Mouse (Mus musculus): ENCODE measurements around the gene Cyld. TPM values are rescaled to one million over a fixed set of nuclear protein-coding genes. Genes with fewer than 3 reads are reported as not detected.

Gene Cyld
- total and polyA plus RNA-seq, 2 experiments from 2014 or later, result 10.6 to 22.7 TPM

GRCm38 (mm10) chr8:88761980-88762379 lies 65.2 kb downstream of the Cyld start:
- Histone ChIP-seq H3K9ac (no peak overlapping the region), H3K4me2 (ENCODE audit: low read depth) (no peak overlapping the region), H3K4me1 (ENCODE audit: insufficient read depth) (no peaks in the 10 kb centered on the region), H3K9me3 (ENCODE audit: low read length) (no peaks in the 10 kb centered on the region), H3K27ac (ENCODE audit: low read depth, low read length) (no peak overlapping the region), H3K27me3 (ENCODE audit: insufficient read depth, low read length) (no peaks in the 10 kb centered on the region), H3K36me3 (ENCODE audit: insufficient read depth) (no peaks in the 10 kb centered on the region), H3K4me3 (ENCODE audit: low read depth, low read length) (no peak overlapping the region)
- 89% methylated on average over 12 of the region's 12 CpGs for WGBS
- TF ChIP-seq CTCF (IDR thresholded peaks at IDR 0.05; ENCODE audit: low read depth), result no peak
- no peak for ATAC-seq
- no peak for DNase-seq

- no peak overlapping the region for H3K9ac ChIP-seq
- H3K4me1 ChIP-seq (ENCODE audit: insufficient read depth), result peaks cover 4% of the 10 kb centered on the region; the same call in 1 of the 2 replicates
- no peaks in the 10 kb centered on the region for H3K9me3 ChIP-seq (ENCODE audit: low read length)
- whole genome bisulfite sequencing, result 85% methylated on average over 7 of the region's 7 CpGs
- H3K4me3 ChIP-seq (ENCODE audit: low read depth, low read length), result no peak overlapping the region
- H3K27me3 ChIP-seq (ENCODE audit: insufficient read depth, low read length), result no peaks in the 10 kb centered on the region
- H3K4me2 ChIP-seq (ENCODE audit: low read depth), result no peak overlapping the region
- H3K27ac ChIP-seq (ENCODE audit: low read depth, low read length), result no peak overlapping the region
- no peaks in the 10 kb centered on the region for H3K36me3 ChIP-seq (ENCODE audit: insufficient read depth)
- TF ChIP-seq CTCF (IDR thresholded peaks at IDR 0.05; ENCODE audit: low read depth), result no peak
- DNase-seq, result no peak
- no peak for ATAC-seq
Observed at GRCm38 (mm10) chr8:88771241-88771640, 74.4 kb downstream of the Cyld start.

- Histone ChIP-seq H3K4me3 (ENCODE audit: low read depth, low read length) (no peak overlapping the region), H3K9me3 (ENCODE audit: low read length) (no peaks in the 10 kb centered on the region), H3K36me3 (ENCODE audit: insufficient read depth) (no peaks in the 10 kb centered on the region), H3K27ac (ENCODE audit: low read depth, low read length) (peak overlapping the region; percentile 47), H3K4me2 (ENCODE audit: low read depth) (peak overlapping the region; percentile 15), H3K9ac (no peak overlapping the region), H3K27me3 (ENCODE audit: insufficient read depth, low read length) (no peaks in the 10 kb centered on the region), H3K4me1 (ENCODE audit: insufficient read depth) (peaks cover 4% of the 10 kb centered on the region; the same call in 1 of the 2 replicates)
- ATAC-seq (peak; percentile 80), DNase-seq (peak; percentile 68)
- WGBS, result 13% methylated on average over 19 of the region's 19 CpGs
- TF ChIP-seq CTCF (IDR thresholded peaks at IDR 0.05; ENCODE audit: low read depth), result no peak
Observed at GRCm38 (mm10) chr8:88774593-88775297, 77.9 kb downstream of the Cyld start.

- Histone ChIP-seq H3K4me2 (ENCODE audit: low read depth) (peak overlapping the region; percentile 15), H3K27me3 (ENCODE audit: insufficient read depth, low read length) (no peaks in the 10 kb centered on the region), H3K4me1 (ENCODE audit: insufficient read depth) (peaks cover 4% of the 10 kb centered on the region; the same call in 1 of the 2 replicates), H3K9me3 (ENCODE audit: low read length) (no peaks in the 10 kb centered on the region), H3K27ac (ENCODE audit: low read depth, low read length) (no peak overlapping the region), H3K4me3 (ENCODE audit: low read depth, low read length) (no peak overlapping the region), H3K9ac (no peak overlapping the region), H3K36me3 (ENCODE audit: insufficient read depth) (no peaks in the 10 kb centered on the region)
- DNase-seq, result no peak
- peak; percentile 75 for ATAC-seq
- WGBS, result 39% methylated on average over 7 of the region's 7 CpGs
- no peak for TF ChIP-seq CTCF (IDR thresholded peaks at IDR 0.05; ENCODE audit: low read depth)
Observed at GRCm38 (mm10) chr8:88775298-88775646, 78.4 kb downstream of the Cyld start.

- Histone ChIP-seq H3K4me1 (ENCODE audit: insufficient read depth) (no peaks in the 10 kb centered on the region; the same call in 1 of the 2 replicates), H3K27me3 (ENCODE audit: insufficient read depth, low read length) (no peaks in the 10 kb centered on the region), H3K36me3 (ENCODE audit: insufficient read depth) (no peaks in the 10 kb centered on the region), H3K4me3 (ENCODE audit: low read depth, low read length) (no peak overlapping the region), H3K9ac (no peak overlapping the region), H3K27ac (ENCODE audit: low read depth, low read length) (no peak overlapping the region), H3K9me3 (ENCODE audit: low read length) (no peaks in the 10 kb centered on the region), H3K4me2 (ENCODE audit: low read depth) (no peak overlapping the region)
- ATAC-seq (no peak), DNase-seq (no peak)
- 82% methylated on average over 3 of the region's 3 CpGs for WGBS
- no peak for TF ChIP-seq CTCF (IDR thresholded peaks at IDR 0.05; ENCODE audit: low read depth)
Observed at GRCm38 (mm10) chr8:88780142-88780541, 83.3 kb downstream of the Cyld start.

GRCm38 (mm10) chr8:88781283-88781682 lies 84.5 kb downstream of the Cyld start:
- 78% methylated on average over 5 of the region's 5 CpGs for WGBS
- no peak overlapping the region for H3K4me3 ChIP-seq (ENCODE audit: low read depth, low read length)
- H3K36me3 ChIP-seq (ENCODE audit: insufficient read depth), result no peaks in the 10 kb centered on the region
- H3K27me3 ChIP-seq (ENCODE audit: insufficient read depth, low read length), result no peaks in the 10 kb centered on the region
- H3K27ac ChIP-seq (ENCODE audit: low read depth, low read length), result no peak overlapping the region
- H3K9me3 ChIP-seq (ENCODE audit: low read length), result no peaks in the 10 kb centered on the region
- DNase-seq (no peak), ATAC-seq (no peak)
- H3K4me1 ChIP-seq (ENCODE audit: insufficient read depth), result no peaks in the 10 kb centered on the region
- no peak overlapping the region for H3K4me2 ChIP-seq (ENCODE audit: low read depth)
- no peak overlapping the region for H3K9ac ChIP-seq
- TF ChIP-seq CTCF (IDR thresholded peaks at IDR 0.05; ENCODE audit: low read depth), result no peak

GRCm38 (mm10) chr8:88783722-88784121 lies 86.9 kb downstream of the Cyld start:
- no peak for TF ChIP-seq CTCF (IDR thresholded peaks at IDR 0.05; ENCODE audit: low read depth)
- Histone ChIP-seq H3K36me3 (ENCODE audit: insufficient read depth) (no peaks in the 10 kb centered on the region), H3K27me3 (ENCODE audit: insufficient read depth, low read length) (no peaks in the 10 kb centered on the region), H3K4me1 (ENCODE audit: insufficient read depth) (no peaks in the 10 kb centered on the region), H3K4me3 (ENCODE audit: low read depth, low read length) (no peak overlapping the region), H3K27ac (ENCODE audit: low read depth, low read length) (no peak overlapping the region), H3K4me2 (ENCODE audit: low read depth) (no peak overlapping the region), H3K9ac (no peak overlapping the region), H3K9me3 (ENCODE audit: low read length) (no peaks in the 10 kb centered on the region)
- 88% methylated on average over 1 of the region's 1 CpGs for WGBS
- no peak for ATAC-seq
- no peak for DNase-seq
